Mouse (Mus musculus): ENCODE results near the gene Ska2.

Gene Ska2

DNA sequence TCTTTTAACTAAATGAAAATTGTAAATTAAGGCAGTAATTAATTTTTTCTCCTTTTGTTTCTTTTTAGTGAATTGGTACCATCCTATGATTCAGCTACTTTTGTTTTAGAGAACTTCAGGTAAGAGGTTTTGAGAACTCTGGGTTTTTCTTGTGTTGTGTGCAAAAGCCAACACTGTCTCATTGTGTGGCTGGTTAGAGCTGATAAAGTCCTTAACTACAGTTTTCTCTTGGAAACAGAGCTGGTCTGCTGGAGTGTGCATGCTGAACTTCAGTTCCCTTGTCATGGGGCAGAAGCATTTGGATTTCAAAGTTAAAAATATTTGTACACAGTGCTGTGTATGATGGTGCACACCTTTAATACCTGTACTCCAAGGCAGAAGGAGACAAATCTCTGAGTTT is 54.7 kb downstream of the Ska2 start:
- DNase-seq (ENCODE audit: low read depth, low spot score): no peak

- DNase-seq (ENCODE audit: low read depth, low spot score): no peak
Measured at GRCm38 (mm10) chr11:87173625-87174024, 64.6 kb downstream of the Ska2 start.

All from A20 (cell line).